Mouse (Mus musculus) T-helper 17 cell (primary cell): Measurements from ENCODE around the gene Ggt5.

Experiments
- in situ Hi-C, 2 experiments: fragments of 300-600 bp; cut with MboI, MseI; formaldehyde crosslinking; loops; 1 replicate in 1 of 2; 2 replicates in 1 of 2; pipeline ENCODE4 v1.15.1; 2025; ENCODE audit warnings: high pct_unique_total_duplicates in 2 of 2

Ggt5 gene

DNA sequence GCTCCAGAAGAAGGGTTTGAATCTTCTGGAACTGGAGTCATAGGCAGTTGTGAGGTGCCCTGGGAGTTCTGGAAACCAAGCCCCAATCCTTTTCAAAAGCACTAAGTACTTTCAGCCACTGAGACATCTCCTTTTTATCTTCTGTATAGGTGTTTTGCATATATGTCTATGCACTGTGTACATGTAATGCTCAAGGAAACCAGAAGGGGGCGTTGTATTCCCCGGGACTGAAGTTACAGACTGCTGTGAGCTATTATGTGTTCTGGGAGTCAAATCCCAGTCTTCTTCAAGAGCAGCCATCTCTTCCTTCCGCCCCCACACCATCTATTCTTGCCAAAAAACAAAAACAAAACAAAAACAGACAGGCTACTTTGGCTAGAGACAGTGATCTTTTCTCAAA lies 31.7 kb downstream of the Ggt5 start:
- in situ Hi-C loops: no loop called here

GRCm38 (mm10) chr10:75625920-75626319 lies 36.8 kb downstream of the Ggt5 start:
- in situ Hi-C loops: loop anchor here in 1 of 2 experiments (5.0 kb wide), 1 partner anchor 34 kb away; no protein-coding TSS in a partner anchor

- in situ Hi-C loops: loop anchor here in 1 of 2 experiments (5.0 kb wide), 1 partner anchor 35 kb away; no protein-coding TSS in a partner anchor
Measured at GRCm38 (mm10) chr10:75626991-75627390, 37.9 kb downstream of the Ggt5 start.

GRCm38 (mm10) chr10:75627490-75627889 lies 38.4 kb downstream of the Ggt5 start:
- in situ Hi-C loops: loop anchor here in 1 of 2 experiments (5.0 kb wide), 1 partner anchor 35 kb away; no protein-coding TSS in a partner anchor

DNA sequence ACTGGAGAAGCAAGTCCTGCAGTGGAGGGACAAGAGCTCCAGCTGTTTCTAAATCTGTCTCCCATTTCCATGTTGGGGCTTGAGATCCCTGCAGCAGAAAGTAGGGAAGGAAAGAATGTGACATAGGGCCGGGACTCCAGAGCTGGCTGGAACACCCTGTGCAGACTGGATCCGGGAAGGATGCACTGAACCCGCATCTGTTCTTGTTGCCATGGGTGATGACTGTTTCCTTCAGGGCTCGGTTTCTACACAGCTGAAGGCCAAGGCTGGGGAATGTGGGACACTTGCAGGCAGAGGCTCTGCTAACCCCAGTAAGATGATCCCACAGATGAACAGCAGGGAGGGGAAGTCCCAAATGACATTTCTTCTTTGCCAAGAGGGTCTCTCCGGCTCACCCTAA lies 43.5 kb downstream of the Ggt5 start:
- in situ Hi-C loops: loop anchor here in 1 of 2 experiments (5.0 kb wide), 1 partner anchor 45 kb away; the partner anchor contains the start of gene Ggt5

DNA sequence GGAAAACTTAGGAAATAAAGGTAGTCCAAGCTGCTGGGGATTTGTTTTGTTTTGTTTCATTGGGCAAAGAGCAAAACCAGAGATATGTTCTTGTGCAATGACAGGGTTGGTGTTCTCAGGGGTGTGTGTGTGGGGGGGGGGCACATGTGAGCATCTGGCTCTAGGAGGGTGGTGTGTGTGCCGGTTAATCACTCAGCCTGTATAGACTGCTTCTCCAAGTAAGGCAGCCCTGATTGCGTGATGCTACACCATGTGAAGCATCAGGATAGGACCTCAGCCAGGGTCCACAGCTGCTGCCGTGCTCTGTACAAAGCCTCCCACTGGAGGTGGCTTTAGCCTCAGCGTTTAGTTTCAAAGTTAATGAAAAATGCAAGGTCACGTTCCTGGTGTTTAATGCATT lies 43.9 kb downstream of the Ggt5 start:
- in situ Hi-C loops: loop anchor here in 1 of 2 experiments (5.0 kb wide), 1 partner anchor 46 kb away; the partner anchor contains the start of gene Ggt5

- in situ Hi-C loops: loop anchor here in 1 of 2 experiments (5.0 kb wide), 1 partner anchor 46 kb away; the partner anchor contains the start of gene Ggt5
Measured at GRCm38 (mm10) chr10:75633576-75634139, 44.5 kb downstream of the Ggt5 start.

GRCm38 (mm10) chr10:75634610-75635009 lies 45.5 kb downstream of the Ggt5 start:
- in situ Hi-C loops: loop anchor here in 1 of 2 experiments (5.0 kb wide), 1 partner anchor 47 kb away; the partner anchor contains the start of gene Ggt5

- in situ Hi-C loops: no loop called here
Measured at GRCm38 (mm10) chr10:75635019-75635692, 46.0 kb downstream of the Ggt5 start.

DNA sequence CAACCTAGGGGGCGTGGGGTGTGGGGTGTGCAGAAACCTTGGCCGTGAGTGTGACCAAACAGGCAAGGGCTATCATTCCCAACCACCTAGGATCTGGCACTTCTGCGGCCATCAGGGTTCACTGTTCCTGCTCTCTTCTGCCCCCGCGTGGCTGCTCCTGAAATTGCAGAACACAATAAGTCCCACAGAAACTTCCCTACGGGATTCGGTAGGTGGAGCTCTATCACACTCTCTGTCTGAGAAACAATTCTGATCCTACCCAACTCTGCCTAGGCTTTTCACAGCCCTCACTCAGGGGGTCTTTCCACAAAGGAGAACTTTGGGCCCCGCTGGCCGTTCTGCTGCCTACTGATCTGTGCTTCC lies 46.5 kb downstream of the Ggt5 start:
- in situ Hi-C loops: no loop called here

- in situ Hi-C loops: no loop called here
Measured at GRCm38 (mm10) chr10:75636084-75636786, 47.1 kb downstream of the Ggt5 start.

DNA sequence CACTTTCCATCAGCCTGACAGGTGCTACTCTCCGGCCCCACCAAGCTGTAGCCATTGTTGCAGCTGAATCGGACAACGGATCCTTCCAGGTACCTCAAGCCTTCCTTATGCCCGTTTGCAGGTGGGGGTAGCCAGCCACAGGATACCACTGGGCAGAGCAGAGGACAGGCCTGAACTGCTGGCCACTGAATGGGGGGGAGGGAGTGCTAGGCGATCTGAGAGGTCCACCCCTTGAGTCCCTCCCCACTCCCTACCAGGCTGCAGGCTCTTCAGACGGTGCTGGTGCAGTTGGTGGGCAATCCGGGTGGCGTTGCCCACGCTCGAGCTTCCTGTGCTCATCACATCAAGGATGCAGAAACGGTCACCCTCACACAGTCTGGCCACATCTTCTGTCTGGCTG lies 48.6 kb downstream of the Ggt5 start:
- in situ Hi-C loops: no loop called here

- in situ Hi-C loops: no loop called here
Measured at GRCm38 (mm10) chr10:75641721-75642222, 52.6 kb downstream of the Ggt5 start.

- in situ Hi-C loops: no loop called here
Measured at GRCm38 (mm10) chr10:75642436-75642835, 53.3 kb downstream of the Ggt5 start.

DNA sequence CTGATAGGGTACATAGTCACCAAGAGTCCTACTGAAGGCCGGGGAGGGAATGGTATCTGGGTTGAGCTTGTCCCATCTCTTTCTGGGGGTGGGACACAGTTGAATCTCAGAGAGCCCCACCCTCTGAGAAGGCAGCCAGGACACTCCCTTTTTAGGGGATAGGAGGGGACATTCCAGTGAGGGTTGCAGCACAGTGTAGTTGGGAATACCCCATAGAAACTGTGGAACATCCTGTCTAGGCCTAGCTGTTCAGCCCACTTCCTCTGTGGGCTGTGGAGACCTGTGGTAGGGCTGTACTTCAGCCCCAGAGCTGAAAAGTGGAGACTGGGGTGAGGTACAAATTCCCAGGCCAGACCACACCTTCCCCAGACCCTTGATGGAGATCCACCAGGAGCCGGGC lies 53.8 kb downstream of the Ggt5 start:
- in situ Hi-C loops: no loop called here

- in situ Hi-C loops: no loop called here
Measured at GRCm38 (mm10) chr10:75643741-75644343, 54.7 kb downstream of the Ggt5 start, which contains the start of gene Susd2. TSS of gene Susd2 (minus strand) at chr10:75644008.

DNA sequence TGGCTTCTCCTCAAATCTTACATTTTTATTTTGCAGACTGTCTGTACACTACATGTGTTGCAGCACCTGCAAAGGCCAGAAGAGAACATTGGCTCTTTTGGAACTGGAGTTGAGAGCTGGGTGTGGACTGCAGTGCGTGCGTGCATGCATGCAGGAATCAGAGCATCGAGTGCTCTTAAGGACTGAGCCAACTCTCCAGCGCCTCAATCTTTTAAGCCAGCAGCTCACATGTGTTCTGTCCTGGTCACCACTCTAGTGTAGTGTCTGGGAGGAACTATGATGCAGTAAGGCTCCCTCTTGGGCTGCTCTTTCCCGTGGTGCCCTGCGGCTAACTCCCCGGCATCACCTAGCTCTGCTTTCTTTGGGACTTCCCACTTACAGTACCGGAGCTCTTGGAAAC lies 56.5 kb downstream of the Ggt5 start:
- in situ Hi-C loops: no loop called here

- in situ Hi-C loops: no loop called here
Measured at GRCm38 (mm10) chr10:75646406-75646805, 57.3 kb downstream of the Ggt5 start.

GRCm38 (mm10) chr10:75647362-75647761 lies 58.2 kb downstream of the Ggt5 start:
- in situ Hi-C loops: no loop called here

- in situ Hi-C loops: no loop called here
Measured at GRCm38 (mm10) chr10:75648091-75648490, 59.0 kb downstream of the Ggt5 start.

GRCm38 (mm10) chr10:75649001-75649400 lies 59.9 kb downstream of the Ggt5 start:
- in situ Hi-C loops: no loop called here
